Mouse (Mus musculus): ENCODE measurements at regions not wholly inside any gene's neighbourhood (a gene's known extent, or its start where the extent isn't known, plus 50 kb on each side); places are given as distances from the start of the nearest gene placed in this dataset.
"Not testable (repeated sequence)": the region's sequence is repeated elsewhere in the genome, so short reads cannot be mapped to it uniquely, and the experiment has no call there.

GRCm38 (mm10) chr11:52460190-52460780, 64.1 kb downstream of the 9530068E07Rik start:
- no peak overlapping the region for H3K4me2 ChIP-seq (ENCODE audit: low read depth, low read length)
- WGBS: 70% methylated on average over 7 of the region's 7 CpGs
- no peaks in the 10 kb centered on the region for H3K4me1 ChIP-seq (ENCODE audit: control insufficient read depth, insufficient read depth)
- H3K27me3 ChIP-seq (ENCODE audit: control insufficient read depth, insufficient read depth, low read length): no peaks in the 10 kb centered on the region
- ATAC-seq (ENCODE audit: insufficient read depth, low read depth) (no peak), DNase-seq (ENCODE audit: low spot score) (no peak)
- TF ChIP-seq CTCF (IDR thresholded peaks at IDR 0.05; ENCODE audit: low read depth) (no peak), EP300 (IDR thresholded peaks at IDR 0.05; ENCODE audit: low read depth) (no peak)
- no peak overlapping the region for H3K9ac ChIP-seq (replicated peaks; ENCODE audit: low read depth, low read length)
- no peak overlapping the region for H3K27ac ChIP-seq (ENCODE audit: low read depth)
- H3K9me3 ChIP-seq (replicated peaks; ENCODE audit: control insufficient read depth, low read length): no peaks in the 10 kb centered on the region
- H3K36me3 ChIP-seq (replicated peaks; ENCODE audit: control insufficient read depth, insufficient read depth, low read length): no peaks in the 10 kb centered on the region
- H3K4me3 ChIP-seq (ENCODE audit: low read depth, low read length): no peak overlapping the region

- H3K4me3 ChIP-seq (ENCODE audit: low read depth, low read length); DNase-seq (ENCODE audit: low spot score); H3K27me3 ChIP-seq (ENCODE audit: control insufficient read depth, insufficient read depth, low read length); H3K27ac ChIP-seq (ENCODE audit: low read depth); H3K36me3 ChIP-seq (replicated peaks; ENCODE audit: control insufficient read depth, insufficient read depth, low read length); H3K4me1 ChIP-seq (ENCODE audit: control insufficient read depth, insufficient read depth); H3K9ac ChIP-seq (replicated peaks; ENCODE audit: low read depth, low read length); H3K9me3 ChIP-seq (replicated peaks; ENCODE audit: control insufficient read depth, low read length); ATAC-seq (ENCODE audit: insufficient read depth, low read depth); H3K4me2 ChIP-seq (ENCODE audit: low read depth, low read length): not testable (repeated sequence)
- WGBS: 75% methylated on average over 6 of the region's 6 CpGs
Observed at GRCm38 (mm10) chr11:52471128-52471527, 74.9 kb downstream of the 9530068E07Rik start.

- not testable (repeated sequence) for H3K9ac ChIP-seq (replicated peaks; ENCODE audit: low read depth, low read length); DNase-seq (ENCODE audit: low spot score); H3K4me1 ChIP-seq (ENCODE audit: control insufficient read depth, insufficient read depth); H3K36me3 ChIP-seq (replicated peaks; ENCODE audit: control insufficient read depth, insufficient read depth, low read length); H3K27me3 ChIP-seq (ENCODE audit: control insufficient read depth, insufficient read depth, low read length); H3K27ac ChIP-seq (ENCODE audit: low read depth); H3K4me3 ChIP-seq (ENCODE audit: low read depth, low read length); H3K9me3 ChIP-seq (replicated peaks; ENCODE audit: control insufficient read depth, low read length); ATAC-seq (ENCODE audit: insufficient read depth, low read depth); H3K4me2 ChIP-seq (ENCODE audit: low read depth, low read length)
- WGBS: 63% methylated on average over 10 of the region's 10 CpGs
Observed at GRCm38 (mm10) chr11:52480111-52480510, 83.9 kb downstream of the 9530068E07Rik start.

GRCm38 (mm10) chr11:52480694-52481093, 84.5 kb downstream of the 9530068E07Rik start:
- H3K4me1 ChIP-seq (ENCODE audit: control insufficient read depth, insufficient read depth); H3K27ac ChIP-seq (ENCODE audit: low read depth); ATAC-seq (ENCODE audit: insufficient read depth, low read depth); H3K9ac ChIP-seq (replicated peaks; ENCODE audit: low read depth, low read length); DNase-seq (ENCODE audit: low spot score); H3K4me2 ChIP-seq (ENCODE audit: low read depth, low read length); H3K36me3 ChIP-seq (replicated peaks; ENCODE audit: control insufficient read depth, insufficient read depth, low read length); H3K27me3 ChIP-seq (ENCODE audit: control insufficient read depth, insufficient read depth, low read length); H3K9me3 ChIP-seq (replicated peaks; ENCODE audit: control insufficient read depth, low read length); H3K4me3 ChIP-seq (ENCODE audit: low read depth, low read length): not testable (repeated sequence)
- WGBS: 83% methylated on average over 22 of the region's 24 CpGs

DNA sequence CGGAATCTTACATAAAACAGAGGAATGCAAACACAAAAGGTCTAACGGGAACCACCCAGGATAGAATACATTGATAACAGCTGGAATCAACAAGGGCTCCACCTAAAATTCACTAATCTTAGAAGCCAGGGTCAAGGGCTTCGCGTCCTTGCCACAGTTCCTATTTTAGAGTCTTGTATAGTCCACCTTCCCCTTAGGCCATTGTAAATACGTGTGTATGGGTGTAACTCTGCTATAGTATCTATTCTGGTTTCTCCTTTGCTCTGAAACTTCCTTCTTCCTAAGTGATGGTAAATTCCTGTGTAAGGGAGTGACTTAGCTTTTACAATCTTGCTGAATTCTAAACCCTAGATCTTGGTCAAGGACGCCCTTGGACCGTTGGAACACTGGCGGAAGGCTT, 87.3 kb downstream of the 9530068E07Rik start:
- H3K9ac ChIP-seq (replicated peaks; ENCODE audit: low read depth, low read length); H3K27ac ChIP-seq (ENCODE audit: low read depth); H3K4me1 ChIP-seq (ENCODE audit: control insufficient read depth, insufficient read depth); H3K9me3 ChIP-seq (replicated peaks; ENCODE audit: control insufficient read depth, low read length); H3K27me3 ChIP-seq (ENCODE audit: control insufficient read depth, insufficient read depth, low read length); H3K4me3 ChIP-seq (ENCODE audit: low read depth, low read length); DNase-seq (ENCODE audit: low spot score); H3K36me3 ChIP-seq (replicated peaks; ENCODE audit: control insufficient read depth, insufficient read depth, low read length); ATAC-seq (ENCODE audit: insufficient read depth, low read depth); H3K4me2 ChIP-seq (ENCODE audit: low read depth, low read length): not testable (repeated sequence)
- WGBS: 81% methylated on average over 4 of the region's 8 CpGs

DNA sequence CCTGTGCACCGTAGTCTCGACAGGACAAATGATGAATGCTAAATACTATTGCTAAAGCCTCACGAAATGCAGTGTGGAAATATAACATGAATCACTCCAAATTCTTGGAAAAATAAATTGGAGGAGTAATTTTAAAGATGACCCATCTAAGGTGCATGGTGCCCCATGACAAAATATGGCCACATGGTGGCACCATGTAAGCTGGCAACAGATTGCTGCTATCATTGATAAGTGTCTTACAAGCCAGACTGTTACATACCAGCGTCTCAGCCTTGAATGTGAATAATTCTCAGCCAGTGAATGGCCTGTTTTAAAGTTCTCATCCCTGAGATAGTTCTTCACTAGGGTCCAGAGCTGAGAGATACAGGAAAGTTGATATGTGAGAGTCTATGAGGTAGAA, 92.3 kb downstream of the 9530068E07Rik start:
- not testable (repeated sequence) for H3K27me3 ChIP-seq (ENCODE audit: control insufficient read depth, insufficient read depth, low read length); H3K4me1 ChIP-seq (ENCODE audit: control insufficient read depth, insufficient read depth); H3K27ac ChIP-seq (ENCODE audit: low read depth); DNase-seq (ENCODE audit: low spot score); H3K9ac ChIP-seq (replicated peaks; ENCODE audit: low read depth, low read length); H3K9me3 ChIP-seq (replicated peaks; ENCODE audit: control insufficient read depth, low read length); H3K36me3 ChIP-seq (replicated peaks; ENCODE audit: control insufficient read depth, insufficient read depth, low read length); ATAC-seq (ENCODE audit: insufficient read depth, low read depth); H3K4me2 ChIP-seq (ENCODE audit: low read depth, low read length); H3K4me3 ChIP-seq (ENCODE audit: low read depth, low read length)
- WGBS: 65% methylated on average over 4 of the region's 4 CpGs
- peak; percentile 24; the same call in 1 of the 2 replicates for TF ChIP-seq CTCF (IDR thresholded peaks at IDR 0.05; ENCODE audit: low read depth)
